Mouse (Mus musculus) MEL (cell line): ENCODE data around the gene B230217C12Rik. TPM values are rescaled to one million over a fixed set of nuclear protein-coding genes. Genes with fewer than 3 reads are reported as not detected.

ENCODE experiments used
- DNase-seq: peaks from one replicate; pipeline ENCODE4 v3.0.0; 2011; ENCODE audit warnings: low read depth, low spot score
- H3K27ac ChIP-seq: 2 replicates; pipeline ENCODE4 v1.5.1; 2012; ENCODE audit warnings: low read depth, mild to moderate bottlenecking, control low read depth, low read length, moderate library complexity; ENCODE audit not compliant: control insufficient read depth
- H3K27me3 ChIP-seq, 2 experiments: fragments of 150-350 bp in 1 of 2; sonication (generic) in 1 of 2; 2 replicates each; pipeline ENCODE4 v1.6.1; 2012; ENCODE audit warnings: low read length in 2 of 2, mild to moderate bottlenecking in 2 of 2, improper control_type of control experiment in 1 of 2, moderate library complexity in 1 of 2; ENCODE audit not compliant: insufficient read depth in 2 of 2, control insufficient read depth in 1 of 2
- H3K36me3 ChIP-seq, 2 experiments: 2 replicates each; pipeline ENCODE4 v1.6.1; 2012 to 2014; ENCODE audit warnings: low read length in 2 of 2, improper control_type of control experiment in 1 of 2, inconsistent platforms in 1 of 2, mild to moderate bottlenecking in 1 of 2; ENCODE audit not compliant: insufficient read depth in 2 of 2, control insufficient read depth in 1 of 2
- H3K4me1 ChIP-seq, 2 experiments: fragments of 150-350 bp in 1 of 2; sonication (generic) in 1 of 2; 2 replicates each; pipeline ENCODE4 v1.6.1; 2012; ENCODE audit warnings: low read length in 2 of 2, improper control_type of control experiment in 1 of 2, mild to moderate bottlenecking in 1 of 2; ENCODE audit not compliant: insufficient read depth in 2 of 2, control insufficient read depth in 1 of 2
- H3K4me3 ChIP-seq, 2 experiments: fragments of 150-350 bp in 1 of 2; sonication (generic) in 1 of 2; 2 replicates each; pipeline ENCODE4 v1.5.1; 2012; ENCODE audit warnings: low read depth in 2 of 2, low read length in 2 of 2, mild to moderate bottlenecking in 2 of 2, moderate library complexity in 2 of 2, control low read depth in 1 of 2, improper control_type of control experiment in 1 of 2; ENCODE audit not compliant: control insufficient read depth in 1 of 2, insufficient read depth in 1 of 2
- H3K79me2 ChIP-seq: 2 replicates; pipeline ENCODE4 v1.6.1; 2012; ENCODE audit warnings: mild to moderate bottlenecking, low read length, moderate library complexity; ENCODE audit not compliant: control insufficient read depth, poor library complexity, insufficient read depth
- H3K9ac ChIP-seq: 2 replicates; pipeline ENCODE4 v1.6.1; 2012; ENCODE audit warnings: low read depth, mild to moderate bottlenecking, control low read depth, low read length, moderate library complexity; ENCODE audit not compliant: control insufficient read depth, poor library complexity, severe bottlenecking
- H3K9me3 ChIP-seq: fragments of 150-350 bp; sonication (generic); replicated peaks from 2 replicates; pipeline ENCODE4 v1.6.1; 2012; ENCODE audit warnings: mild to moderate bottlenecking, low read length, improper control_type of control experiment, moderate library complexity; ENCODE audit not compliant: insufficient read depth
- CHD2 ChIP-seq: IDR thresholded peaks from 2 replicates; pipeline ENCODE4 v1.6.1; 2011; ENCODE audit warnings: low read length, improper control_type of control experiment
- CTCF ChIP-seq, 3 experiments: IDR thresholded peaks in 2 of 3; conservative IDR thresholded peaks in 1 of 3; 2 replicates each; pipeline ENCODE4 v1.5.1; 2011 to 2012; ENCODE audit warnings: low read length in 3 of 3, low read depth in 2 of 3, mild to moderate bottlenecking in 2 of 3, improper control_type of control experiment in 1 of 3, inconsistent platforms in 1 of 3, mixed read lengths in 1 of 3, moderate library complexity in 1 of 3; ENCODE audit not compliant: control insufficient read depth in 1 of 3, insufficient read depth in 1 of 3, poor library complexity in 1 of 3, severe bottlenecking in 1 of 3
- ELF1 ChIP-seq: IDR thresholded peaks from 2 replicates; pipeline ENCODE4 v1.6.1; 2014; ENCODE audit warnings: low read depth, mild to moderate bottlenecking, inconsistent platforms, low read length, improper control_type of control experiment, moderate library complexity
- EP300 ChIP-seq, 2 experiments: IDR thresholded peaks; 2 replicates each; pipeline ENCODE4 v1.6.1; 2011; ENCODE audit warnings: improper control_type of control experiment in 2 of 2, low read length in 2 of 2, low read depth in 1 of 2, mild to moderate bottlenecking in 1 of 2
- ETS1 ChIP-seq: IDR thresholded peaks from 2 replicates; pipeline ENCODE4 v1.6.1; 2012; ENCODE audit warnings: low read depth, mild to moderate bottlenecking, inconsistent platforms, low read length, improper control_type of control experiment, moderate library complexity
- GABPA ChIP-seq: IDR thresholded peaks from 2 replicates; pipeline ENCODE4 v1.6.1; 2012; ENCODE audit warnings: low read depth, mild to moderate bottlenecking, inconsistent platforms, low read length, improper control_type of control experiment, moderate library complexity
- GATA1 ChIP-seq: IDR thresholded peaks from 2 replicates; pipeline ENCODE4 v1.6.1; 2011; ENCODE audit warnings: low read depth, low read length, improper control_type of control experiment
- HCFC1 ChIP-seq: IDR thresholded peaks from 2 replicates; pipeline ENCODE4 v1.6.1; 2012; ENCODE audit warnings: low read depth, mild to moderate bottlenecking, inconsistent platforms, low read length, improper control_type of control experiment, moderate library complexity
- JUND ChIP-seq: IDR thresholded peaks from 2 replicates; pipeline ENCODE4 v1.6.1; 2011; ENCODE audit warnings: low read depth, mild to moderate bottlenecking, improper control_type of control experiment, low read length
- KAT2A ChIP-seq: conservative IDR thresholded peaks from 2 replicates; pipeline ENCODE4 v1.6.1; 2012; ENCODE audit warnings: low read depth, low read length, improper control_type of control experiment, inconsistent platforms
- MAFK ChIP-seq: IDR thresholded peaks from 2 replicates; pipeline ENCODE4 v1.6.1; 2011; ENCODE audit warnings: low read depth, mild to moderate bottlenecking, low read length, improper control_type of control experiment, borderline replicate concordance
- MAZ ChIP-seq: IDR thresholded peaks from 2 replicates; pipeline ENCODE4 v1.6.1; 2012; ENCODE audit warnings: low read depth, mild to moderate bottlenecking, inconsistent platforms, low read length, improper control_type of control experiment
- MEF2A ChIP-seq: IDR thresholded peaks from 2 replicates; pipeline ENCODE4 v1.6.1; 2014; ENCODE audit warnings: low read depth, mild to moderate bottlenecking, inconsistent platforms, low read length, improper control_type of control experiment; ENCODE audit not compliant: poor library complexity, insufficient replicate concordance, severe bottlenecking; ENCODE audit errors: extremely low read depth
- MXI1 ChIP-seq: IDR thresholded peaks from 2 replicates; pipeline ENCODE4 v1.6.1; 2011; ENCODE audit warnings: mild to moderate bottlenecking, low read depth, low read length, improper control_type of control experiment
- MYC ChIP-seq: IDR thresholded peaks from 2 replicates; pipeline ENCODE4 v1.6.1; 2011; ENCODE audit warnings: low read depth, mild to moderate bottlenecking, low read length, improper control_type of control experiment, moderate library complexity
- NELFE ChIP-seq: IDR thresholded peaks from 2 replicates; pipeline ENCODE4 v1.6.1; 2011; ENCODE audit warnings: low read depth, low read length, improper control_type of control experiment
- NRF1 ChIP-seq: IDR thresholded peaks from 2 replicates; pipeline ENCODE4 v1.6.1; 2014; ENCODE audit warnings: low read depth, mild to moderate bottlenecking, inconsistent platforms, low read length, improper control_type of control experiment, moderate library complexity; ENCODE audit not compliant: poor library complexity, insufficient read depth, severe bottlenecking
- POLR2AphosphoS2 ChIP-seq: IDR thresholded peaks from 2 replicates; pipeline ENCODE4 v1.6.1; 2011; ENCODE audit warnings: low read length, improper control_type of control experiment
- RAD21 ChIP-seq: IDR thresholded peaks from 2 replicates; pipeline ENCODE4 v1.6.1; 2011; ENCODE audit warnings: mild to moderate bottlenecking, low read depth, low read length, improper control_type of control experiment
- RCOR1 ChIP-seq: IDR thresholded peaks from 2 replicates; pipeline ENCODE4 v1.6.1; 2012; ENCODE audit warnings: low read depth, mild to moderate bottlenecking, inconsistent platforms, low read length, improper control_type of control experiment
- SIN3A ChIP-seq: IDR thresholded peaks from 2 replicates; pipeline ENCODE4 v1.6.1; 2012; ENCODE audit warnings: low read length, improper control_type of control experiment, inconsistent platforms
- TAL1 ChIP-seq: IDR thresholded peaks from 2 replicates; pipeline ENCODE4 v1.6.1; 2012; ENCODE audit warnings: mild to moderate bottlenecking, inconsistent platforms, low read length, moderate library complexity, mixed read lengths
- TCF12 ChIP-seq: IDR thresholded peaks from 2 replicates; pipeline ENCODE4 v1.6.1; 2014; ENCODE audit warnings: low read depth, mild to moderate bottlenecking, inconsistent platforms, low read length, improper control_type of control experiment, moderate library complexity
- ZKSCAN1 ChIP-seq: IDR thresholded peaks from 2 replicates; pipeline ENCODE4 v1.6.1; 2012; ENCODE audit warnings: low read depth, mild to moderate bottlenecking, inconsistent platforms, low read length, improper control_type of control experiment, moderate library complexity
- ZNF384 ChIP-seq: IDR thresholded peaks from 2 replicates; pipeline ENCODE4 v1.6.1; 2012; ENCODE audit warnings: low read depth, mild to moderate bottlenecking, inconsistent platforms, low read length, improper control_type of control experiment
- polyA plus RNA-seq, 2 experiments: library from polyadenylated mRNA; stranded (reverse) in 1 of 2; unstranded in 1 of 2; fragments of >175 nt in 1 of 2; fragments of >200 nt in 1 of 2; gene quantifications; 2 replicates each; pipeline versions ENCODE4 v1.2.1 to v1.2.4; 2012; ENCODE audit warnings: low replicate concordance in 2 of 2, low read depth in 1 of 2; ENCODE audit not compliant: insufficient read length in 2 of 2, insufficient read depth in 1 of 2, missing spikeins in 1 of 2
- total RNA-seq: library from RNA; depleted of rRNA; stranded (reverse); fragments of 300-350 nt; gene quantifications from 2 replicates; pipeline ENCODE4 v1.2.3, GENCODE M21; 2012

Gene B230217C12Rik
- total and polyA plus RNA-seq, 3 experiments: 0.81 TPM; not detected in 2

DNA sequence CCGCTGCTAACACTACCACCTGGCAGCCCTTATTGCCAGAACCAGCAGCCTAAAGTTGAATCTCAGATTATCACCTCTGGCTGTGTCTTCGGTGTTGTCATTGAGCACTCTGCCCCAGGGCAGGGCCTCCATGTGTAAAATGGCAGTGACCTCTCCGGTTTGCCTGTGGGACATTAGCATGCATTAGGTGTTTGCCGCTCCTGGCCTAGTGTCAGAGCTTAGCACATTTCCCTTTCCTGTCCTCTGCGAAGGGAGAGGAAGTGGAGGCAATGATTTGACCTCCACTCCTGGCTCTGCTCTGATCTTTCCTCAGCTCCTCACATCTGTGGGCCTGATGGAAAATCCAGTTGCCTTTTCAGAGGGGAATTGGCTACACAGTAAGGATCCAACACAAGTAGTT, 20.7 kb upstream of the B230217C12Rik start:
- no peak overlapping the region for H3K4me3 ChIP-seq
- H3K9me3 ChIP-seq: no peaks in the 10 kb centered on the region
- H3K36me3 ChIP-seq: peaks cover 0 to 7% of the 10 kb centered on the region in 2 experiments; a peak in 1 of 4 replicates
- no peak overlapping the region for H3K27ac ChIP-seq
- no peak for TF ChIP-seq SIN3A
- no peak for TF ChIP-seq RAD21
- no peak for TF ChIP-seq MYC
- TF ChIP-seq MXI1: no peak
- TF ChIP-seq MAFK: no peak
- TF ChIP-seq KAT2A: no peak
- no peak for TF ChIP-seq JUND
- TF ChIP-seq ZKSCAN1: no peak
- TF ChIP-seq MAZ: no peak
- TF ChIP-seq CHD2: no peak
- H3K79me2 ChIP-seq: no peaks in the 10 kb centered on the region
- no peak overlapping the region for H3K9ac ChIP-seq
- H3K4me1 ChIP-seq: peaks cover 4 to 7% of the 10 kb centered on the region in 2 experiments; a peak in 3 of 4 replicates
- DNase-seq: no peak
- H3K27me3 ChIP-seq: no peaks in the 10 kb centered on the region

DNA sequence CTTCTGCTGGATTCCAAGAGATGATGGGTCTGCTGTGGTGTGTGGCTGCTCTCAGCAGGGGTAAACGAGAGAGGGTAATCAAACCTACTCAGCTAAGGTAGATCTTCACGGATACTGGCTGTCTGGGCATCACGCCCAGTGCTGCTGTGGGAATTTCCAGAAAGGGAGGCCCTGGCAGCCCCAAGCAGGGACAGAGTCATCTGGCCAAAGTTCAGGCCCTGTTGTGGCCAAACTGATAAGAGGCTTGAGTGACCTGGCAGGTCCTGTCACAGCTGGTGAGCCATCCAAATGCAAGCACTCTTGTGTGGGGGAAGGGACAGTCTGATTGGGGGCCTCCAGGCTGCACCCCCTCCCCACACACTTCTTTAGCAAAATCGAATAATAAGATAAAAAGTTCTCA, 19.7 kb upstream of the B230217C12Rik start:
- DNase-seq: no peak
- Histone ChIP-seq H3K4me1 (peaks cover 6 to 15% of the 10 kb centered on the region in 2 experiments), H3K27ac (no peak overlapping the region)

DNA sequence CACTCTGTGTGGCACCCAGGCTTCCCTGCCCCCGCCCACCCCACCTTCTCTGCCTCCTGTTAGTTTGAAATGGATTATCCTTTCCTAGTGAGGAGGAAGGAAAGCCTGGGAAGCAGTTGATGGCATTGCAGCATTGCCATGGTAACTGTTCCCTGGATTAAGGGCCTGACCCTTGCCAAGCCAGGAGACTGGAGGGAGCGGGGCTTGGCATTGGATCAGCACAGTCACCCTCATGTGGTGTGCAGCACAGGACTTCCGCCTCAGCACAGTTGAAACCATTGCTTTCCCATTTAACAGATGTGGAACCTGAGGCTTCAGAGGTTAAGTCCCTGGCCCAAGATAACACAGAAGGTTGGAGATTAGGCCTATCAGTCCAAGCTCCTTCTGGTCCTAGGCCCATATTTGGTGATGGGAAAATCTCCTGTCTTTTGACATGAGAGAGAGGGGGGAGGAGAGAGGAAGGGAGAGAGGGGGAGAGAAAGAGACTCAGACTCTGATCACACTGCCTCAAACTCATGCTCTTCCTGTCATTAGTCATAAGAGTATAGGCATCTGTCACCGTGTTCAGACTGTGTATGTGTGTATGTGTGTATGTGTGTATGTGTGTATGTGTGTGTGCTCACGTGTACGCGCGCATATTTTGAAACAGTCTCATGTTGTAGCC, 19.0 kb upstream of the B230217C12Rik start:
- Histone ChIP-seq H3K4me1 (peaks cover 12 to 22% of the 10 kb centered on the region in 2 experiments), H3K27me3 (no peaks in the 10 kb centered on the region), H3K27ac (no peak overlapping the region), H3K9ac (no peak overlapping the region), H3K36me3 (peaks cover 0 to 8% of the 10 kb centered on the region in 2 experiments; a peak in 2 of 4 replicates), H3K9me3 (no peaks in the 10 kb centered on the region), H3K4me3 (no peak overlapping the region), H3K79me2 (no peaks in the 10 kb centered on the region)
- 0 out of 2 replicates have a peak, but pooled peaks have one; percentile 41 for TF ChIP-seq RCOR1
- no peak for TF ChIP-seq ZNF384
- TF ChIP-seq HCFC1: no peak
- no peak for TF ChIP-seq CTCF (IDR thresholded peaks at IDR 0.05 in 2 of 3, conservative IDR thresholded peaks at IDR 0.05 in 1 of 3; ENCODE audit: control insufficient read depth in 1 of 3, insufficient read depth in 1 of 3, low read depth in 2 of 3, low read length in 3 of 3, poor library complexity in 1 of 3, severe bottlenecking in 1 of 3)
- no peak for TF ChIP-seq GABPA
- TF ChIP-seq EP300 (IDR thresholded peaks at IDR 0.05; ENCODE audit: low read depth in 1 of 2, low read length in 2 of 2): peak in 1 of 2 experiments; percentile 47; a peak in 2 of 4 replicates
- TF ChIP-seq ELF1: no peak
- TF ChIP-seq GATA1: peak; percentile 52; the same call in 1 of the 2 replicates
- TF ChIP-seq MAZ: no peak
- no peak for TF ChIP-seq KAT2A
- no peak for TF ChIP-seq NRF1
- TF ChIP-seq ETS1: no peak
- DNase-seq: peak; percentile 51

More for the DNA sequence above, 19.7 kb upstream of the B230217C12Rik start:
- Histone ChIP-seq H3K79me2 (no peaks in the 10 kb centered on the region), H3K9me3 (no peaks in the 10 kb centered on the region), H3K27me3 (no peaks in the 10 kb centered on the region), H3K36me3 (peaks cover 0 to 7% of the 10 kb centered on the region in 2 experiments; a peak in 1 of 4 replicates), H3K9ac (no peak overlapping the region), H3K4me3 (no peak overlapping the region)
- no peak for TF ChIP-seq MAFK
- TF ChIP-seq ETS1: no peak
- TF ChIP-seq MEF2A: no peak
- TF ChIP-seq NELFE: no peak
- no peak for TF ChIP-seq CHD2
- TF ChIP-seq MXI1: no peak
- no peak for TF ChIP-seq TCF12
- no peak for TF ChIP-seq TAL1
- TF ChIP-seq POLR2AphosphoS2: no peak
